Mouse (Mus musculus) heart, adult 9 months (tissue): ENCODE measurements around the gene Coa3.
"Not testable (repeated sequence)": the region's sequence is repeated elsewhere in the genome, so short reads cannot be mapped to it uniquely, and the experiment has no call there.

ENCODE experiments used
- DNase-seq, 2 experiments: peaks; one replicate each; pipeline ENCODE4 v3.0.0; 2022; ENCODE audit warnings: low spot score in 2 of 2

The Coa3 gene

DNA sequence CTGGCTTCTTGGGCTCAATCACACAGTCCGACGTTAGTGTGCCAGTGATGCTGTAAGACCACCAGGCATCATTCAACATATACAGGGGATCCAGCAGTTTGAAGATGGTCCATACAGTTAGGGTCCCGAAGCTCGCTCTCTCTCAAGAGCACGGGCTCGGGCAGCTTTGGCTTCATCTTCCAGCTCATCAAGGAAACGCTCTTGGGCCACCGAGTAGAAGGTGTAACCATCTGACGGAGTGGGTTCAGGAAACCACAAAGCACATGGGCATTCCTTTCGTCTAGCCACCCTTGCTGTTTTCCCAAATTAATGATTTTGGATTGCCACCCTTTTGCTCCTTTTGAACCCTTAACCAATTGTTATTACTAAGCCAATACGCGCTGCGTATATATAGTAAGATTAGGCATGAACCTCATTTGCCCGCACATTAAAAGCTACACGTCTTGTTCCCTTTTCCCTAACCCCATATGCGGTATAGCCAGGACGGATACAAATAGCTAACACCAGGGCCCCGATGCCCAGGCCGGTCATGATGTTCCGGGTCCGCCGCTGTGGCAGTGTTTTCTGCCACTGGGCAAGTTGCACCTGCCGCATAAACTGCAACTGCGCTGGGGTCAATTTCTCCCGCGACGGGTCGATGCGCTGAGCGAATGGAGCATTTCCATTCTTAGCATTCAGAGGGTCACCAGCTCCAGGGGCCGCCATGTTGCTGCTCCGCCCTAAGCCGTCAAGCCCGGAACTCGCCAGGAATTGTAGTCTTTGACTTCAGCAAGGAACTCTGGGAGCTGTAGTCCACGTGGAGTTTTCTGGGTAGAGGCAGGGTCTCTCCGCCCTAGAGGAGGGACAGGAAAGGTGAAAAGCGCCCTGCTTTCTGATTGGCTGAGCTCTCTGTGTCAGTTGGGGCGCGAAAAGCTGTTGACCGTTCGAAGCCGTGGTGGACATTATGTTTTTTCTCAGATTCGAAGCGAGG lies at the start of gene Coa3, which contains the start of gene Cntd1:
Gene Coa3 (minus strand): TSS at position 892 of the 970 bp plus-strand sequence.
Gene Cntd1 (plus strand): TSS at position 790 of the 970 bp plus-strand sequence.
- peak; percentile 86 to 87 for DNase-seq

DNA sequence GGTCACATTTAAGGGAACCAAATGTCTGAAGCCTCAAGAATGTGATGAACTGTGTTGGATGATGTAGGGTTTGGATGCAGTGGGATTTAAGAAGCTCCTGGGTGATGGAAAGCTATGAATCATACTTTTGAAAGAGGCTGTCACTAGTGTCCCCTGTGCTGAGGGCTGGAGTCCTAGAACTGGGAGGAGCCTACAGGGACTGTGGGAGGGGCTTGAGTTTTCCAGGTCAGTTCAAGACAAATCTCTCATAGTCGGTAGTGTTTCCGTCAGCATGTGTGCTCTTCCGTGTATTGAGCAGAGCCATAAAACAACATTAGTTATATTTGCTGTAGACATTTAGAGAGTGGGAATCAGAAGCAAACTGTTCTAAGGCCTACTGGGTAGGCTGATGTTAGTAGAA lies 48.4 kb upstream of the Coa3 start:
- no peak for DNase-seq

DNA sequence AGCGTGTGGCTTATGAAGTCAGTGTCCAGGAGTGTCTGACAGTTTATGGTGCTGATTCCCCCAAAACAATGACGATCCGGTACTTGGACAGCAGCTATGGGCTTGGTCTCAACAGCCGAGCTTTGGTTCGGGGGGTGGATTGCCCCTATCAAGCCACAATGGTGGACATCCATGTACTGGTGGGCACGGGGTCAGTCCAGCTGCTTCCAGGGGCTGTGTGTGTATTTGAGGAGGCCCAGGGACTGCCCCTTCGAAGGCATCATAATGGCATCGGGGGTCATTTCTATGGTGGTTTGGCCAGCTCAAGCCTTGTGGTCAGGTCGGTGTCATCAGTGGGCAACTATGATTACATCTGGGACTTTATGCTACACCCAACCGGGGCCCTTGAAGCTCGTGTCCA lies 47.2 kb upstream of the Coa3 start:
- DNase-seq, result no peak

DNA sequence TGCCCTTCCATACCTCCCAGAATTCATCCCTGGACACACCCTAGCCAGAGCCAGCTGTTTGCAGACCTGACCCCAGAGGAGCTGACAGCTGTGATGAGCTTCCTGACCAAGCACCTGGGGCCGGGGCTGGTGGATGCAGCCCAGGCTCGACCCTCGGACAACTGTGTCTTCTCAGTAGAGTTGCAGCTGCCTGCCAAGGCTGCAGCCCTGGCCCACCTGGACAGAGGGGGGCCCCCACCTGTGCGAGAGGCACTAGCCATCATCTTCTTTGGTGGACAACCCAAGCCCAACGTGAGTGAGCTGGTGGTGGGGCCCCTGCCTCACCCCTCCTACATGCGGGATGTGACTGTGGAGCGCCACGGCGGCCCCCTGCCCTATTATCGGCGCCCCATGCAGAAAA lies 46.3 kb upstream of the Coa3 start:
- not testable (repeated sequence) for DNase-seq

DNA sequence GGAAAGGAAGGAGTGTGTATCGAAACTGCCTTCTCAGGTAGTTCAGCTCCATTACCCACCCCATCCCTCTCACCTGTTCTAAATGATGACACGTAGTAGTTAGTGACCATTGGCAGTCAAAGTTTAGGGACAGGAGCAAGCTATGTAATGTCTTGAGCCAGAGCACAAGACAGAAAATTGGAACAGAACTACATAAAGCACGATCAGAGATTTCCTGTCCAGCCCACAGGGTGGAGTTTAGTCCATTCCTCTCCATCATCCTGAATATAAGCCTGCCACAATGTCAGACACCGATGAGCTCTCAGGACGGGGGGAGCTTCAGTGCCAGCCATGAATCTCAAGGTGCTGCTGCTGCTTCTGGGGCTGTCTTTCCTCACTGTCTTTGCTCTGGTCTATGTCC lies 45.8 kb upstream of the Coa3 start, which contains the start of gene Aoc2:
Gene Aoc2 (plus strand): TSS at position 301 of the 400 bp plus-strand sequence.
- no peak for DNase-seq

DNA sequence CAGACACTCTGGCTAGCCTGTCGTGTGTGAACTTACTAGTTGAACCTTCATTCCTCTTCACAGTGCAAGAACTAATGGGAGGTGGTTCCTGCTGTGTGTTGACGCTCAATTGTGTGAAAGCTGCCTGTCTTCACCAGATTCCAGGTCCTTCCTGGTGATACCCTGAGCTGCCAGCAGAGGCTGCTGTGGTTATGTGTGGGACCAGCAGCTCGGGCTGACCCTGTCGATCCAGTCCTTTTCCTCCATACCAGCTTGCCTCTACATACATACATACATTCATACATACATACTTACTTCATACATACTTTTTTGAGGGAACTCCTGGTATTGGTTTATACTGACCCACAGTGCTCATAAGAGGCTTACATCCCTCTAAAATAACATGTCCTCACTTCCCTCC lies 44.7 kb upstream of the Coa3 start:
- DNase-seq, result peak in 1 of 2 experiments; percentile 63

DNA sequence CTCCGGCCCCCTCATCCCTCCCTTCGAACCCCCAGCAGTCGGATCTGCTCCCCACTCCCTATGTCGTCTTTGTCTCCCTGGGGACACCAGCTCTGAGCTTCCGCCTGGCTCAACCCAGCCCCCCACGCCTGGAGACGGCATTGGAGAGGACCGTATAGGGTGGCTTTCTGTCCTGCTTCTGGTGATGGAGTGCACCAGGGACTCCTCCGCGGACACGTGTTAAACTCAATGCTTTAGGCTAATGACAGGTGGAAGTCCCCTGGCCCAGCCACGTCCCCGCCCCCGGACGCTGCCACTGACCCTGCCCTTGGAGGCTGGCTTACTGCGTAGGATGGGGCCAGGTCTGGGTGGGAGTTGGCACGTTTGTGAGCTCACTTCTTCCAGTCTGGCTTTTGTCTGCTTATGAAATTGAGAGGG lies 37.6 kb upstream of the Coa3 start:
- DNase-seq, result no peak

DNA sequence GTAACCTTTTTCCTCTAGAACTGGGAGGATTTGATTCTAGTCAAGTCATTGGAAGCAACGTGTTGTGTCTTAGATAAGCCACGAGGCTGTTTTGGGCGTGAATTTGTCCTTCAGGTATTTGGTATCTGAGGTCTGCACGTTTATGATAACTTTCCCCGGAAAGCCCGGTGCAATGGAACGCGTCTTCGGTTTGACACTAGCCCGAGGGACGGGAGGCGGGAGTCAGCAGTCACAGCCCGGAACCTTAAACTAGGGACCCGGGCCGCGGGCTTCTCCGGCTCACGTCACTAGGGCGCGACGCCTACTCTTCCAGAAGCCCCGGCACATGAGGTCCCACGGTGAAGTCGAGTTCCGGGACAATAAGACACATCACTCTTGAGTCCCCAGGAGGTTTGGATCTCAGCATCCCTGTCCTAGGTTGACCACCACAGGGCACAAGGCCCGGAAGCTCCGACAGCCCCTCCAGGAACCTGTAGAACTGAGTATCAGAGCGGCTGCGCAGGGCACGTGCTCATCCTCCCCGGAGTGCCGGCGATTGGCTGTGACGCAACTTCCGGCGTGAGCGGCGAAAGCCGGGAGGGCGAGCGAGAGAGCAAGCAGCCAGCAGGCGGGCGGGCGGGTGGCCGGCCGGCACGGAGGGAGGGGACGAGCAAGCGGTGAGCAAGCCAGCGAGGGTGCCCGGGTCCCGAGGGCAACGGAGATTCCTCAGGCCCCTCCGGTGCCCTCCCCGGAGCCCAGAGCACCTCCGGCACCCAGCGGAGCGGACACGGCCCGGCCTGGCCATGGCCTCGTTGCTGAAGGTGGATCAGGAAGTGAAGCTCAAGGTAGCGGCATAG lies 37.0 kb upstream of the Coa3 start, which contains the start of gene Psme3:
Gene Psme3 (plus strand): TSS at position 549 of the 836 bp plus-strand sequence.
- DNase-seq, result peak; percentile 93 to 95

DNA sequence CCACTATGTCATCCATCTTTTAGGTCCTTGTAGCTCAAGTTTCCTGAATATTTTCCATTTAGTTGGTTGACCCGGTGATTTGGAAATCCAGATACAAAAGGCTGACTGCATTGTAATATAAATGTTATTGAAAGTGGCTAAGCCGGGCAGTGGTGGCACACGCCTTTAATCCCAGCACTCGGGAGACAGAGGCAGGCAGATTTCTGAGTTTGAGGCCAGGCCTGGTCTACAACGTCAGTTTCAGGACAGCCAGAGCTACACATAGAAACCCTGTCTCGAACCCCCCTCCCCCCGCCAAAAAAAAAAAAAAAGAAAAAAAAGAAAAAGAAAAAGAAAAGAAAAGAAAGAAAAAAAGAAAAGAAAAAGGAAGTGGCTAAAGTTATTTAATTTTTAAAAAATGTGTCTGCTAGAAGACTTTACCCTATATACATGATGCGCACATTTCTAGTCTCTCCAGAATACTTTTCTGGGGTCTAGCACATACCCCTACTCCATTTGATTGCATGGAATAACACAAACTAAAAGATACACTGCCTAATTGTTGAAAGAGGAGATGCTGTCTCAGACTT lies 36.3 kb upstream of the Coa3 start:
- DNase-seq, result no peak

DNA sequence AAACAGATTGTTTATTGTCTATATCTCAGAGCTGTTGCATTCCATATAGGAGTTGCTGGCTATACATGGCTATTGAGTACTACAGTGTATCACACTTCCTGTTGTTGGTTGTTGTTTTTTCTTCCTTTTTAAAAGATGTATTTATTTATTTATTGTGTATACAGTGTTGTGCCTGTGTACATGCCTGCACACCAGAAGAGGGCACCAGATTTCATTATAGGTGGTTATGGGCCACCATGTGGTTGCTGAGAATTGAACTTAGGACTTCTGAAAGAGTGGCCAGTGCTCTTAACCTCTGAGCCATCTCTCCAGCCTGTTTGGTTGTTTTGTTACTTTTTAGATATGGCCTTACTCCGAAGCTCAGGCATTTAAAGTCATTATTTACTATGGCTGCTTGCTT lies 35.7 kb upstream of the Coa3 start:
- DNase-seq, result no peak

DNA sequence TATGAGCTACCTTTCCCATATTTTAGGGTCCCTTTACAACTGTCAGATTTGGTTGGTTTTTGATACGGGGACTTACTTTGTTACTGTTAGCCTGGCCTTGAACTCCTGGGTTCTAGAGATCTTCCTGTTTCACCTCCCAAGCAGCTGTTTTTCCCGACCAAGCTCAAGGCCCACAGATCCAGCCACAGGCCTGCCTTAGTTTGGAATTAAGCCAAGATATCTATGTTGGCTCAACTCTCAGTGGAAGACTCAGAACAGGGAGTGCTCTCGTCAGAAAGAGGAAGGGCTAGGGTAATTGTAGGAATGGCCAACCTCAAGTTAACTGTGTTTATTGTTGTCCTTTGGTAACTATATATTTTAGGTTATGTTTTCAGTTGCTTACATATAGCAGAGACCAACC lies 33.2 kb upstream of the Coa3 start:
- no peak for DNase-seq

DNA sequence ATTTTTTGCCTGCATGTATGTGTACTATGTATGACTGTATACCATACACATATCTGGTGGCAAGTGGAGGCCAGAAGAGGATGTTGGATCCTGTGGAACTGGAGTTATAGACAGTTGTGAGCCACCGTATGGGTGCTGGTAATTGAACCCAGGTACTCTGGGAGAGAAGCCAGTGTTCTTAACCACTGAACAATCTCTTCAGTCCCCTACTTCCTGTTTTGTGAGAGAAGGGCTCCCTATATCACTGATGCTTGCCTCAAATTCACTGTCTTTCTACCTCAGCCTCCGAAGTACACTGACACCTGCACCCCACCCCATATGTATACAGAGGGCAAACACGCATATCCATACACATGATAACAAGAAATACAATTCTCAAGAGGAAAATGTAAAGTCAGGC lies 32.2 kb upstream of the Coa3 start:
- DNase-seq, result no peak

DNA sequence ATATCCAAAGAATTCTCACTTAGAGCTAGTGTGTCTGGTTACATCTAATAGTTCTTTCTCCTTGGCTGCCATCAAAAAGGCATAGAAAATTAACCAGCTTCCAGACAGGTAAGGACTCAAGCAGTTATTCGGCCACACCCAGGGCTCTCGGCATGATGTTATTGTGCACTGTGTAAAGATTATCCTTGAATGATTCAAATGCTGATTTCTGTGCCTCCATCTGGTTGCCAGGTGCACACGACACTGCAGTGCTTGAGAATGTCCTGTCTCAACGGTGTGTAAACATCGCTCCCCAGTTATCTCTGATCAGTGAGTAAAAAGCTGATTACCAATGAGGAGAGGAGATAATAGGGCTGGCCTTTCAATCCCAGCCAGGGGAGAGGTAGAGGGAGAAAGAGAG lies 28.8 kb upstream of the Coa3 start:
- no peak for DNase-seq

DNA sequence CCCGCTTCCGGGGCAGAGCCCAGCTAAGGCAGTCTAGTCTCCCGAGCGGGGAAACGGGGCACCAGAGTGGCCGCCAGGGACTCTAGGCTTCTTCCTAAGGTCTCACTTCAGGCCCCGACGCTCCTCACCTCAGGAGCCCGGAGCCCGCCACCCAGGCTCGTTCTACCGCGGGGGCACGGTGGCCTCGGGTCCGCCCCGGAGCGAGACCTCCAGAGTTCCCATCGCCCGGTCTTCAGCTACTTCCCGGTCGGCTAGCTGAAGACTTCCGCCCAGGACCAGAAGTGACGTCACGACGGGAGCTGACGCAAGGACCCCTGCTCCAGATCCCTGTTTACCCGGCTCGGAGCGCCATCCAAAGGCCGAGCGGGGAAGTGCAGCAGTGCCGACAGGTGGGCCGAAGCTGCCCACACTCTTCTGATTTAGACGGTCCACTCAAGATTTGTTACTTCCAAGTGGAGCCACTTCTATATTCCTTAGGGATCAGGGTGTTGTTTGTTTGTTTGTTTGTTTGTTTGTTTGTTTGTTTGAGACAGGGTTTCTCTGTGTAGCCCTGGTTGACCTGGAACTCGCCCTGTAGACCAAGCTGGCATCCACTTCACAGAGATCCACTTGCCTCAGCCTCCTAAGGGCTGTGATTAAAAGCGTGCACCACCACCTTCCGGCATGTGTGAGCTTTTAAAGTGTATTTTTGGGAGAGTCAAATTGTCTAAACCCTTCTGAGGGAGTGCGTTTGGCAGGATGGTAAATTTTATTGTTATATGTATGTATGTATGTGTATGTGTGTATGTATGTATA lies 23.3 kb upstream of the Coa3 start, which contains the start of gene Becn1:
Gene Becn1 (minus strand): TSS at position 283 of the 795 bp plus-strand sequence.
- DNase-seq, result peak; percentile 93 to 94

DNA sequence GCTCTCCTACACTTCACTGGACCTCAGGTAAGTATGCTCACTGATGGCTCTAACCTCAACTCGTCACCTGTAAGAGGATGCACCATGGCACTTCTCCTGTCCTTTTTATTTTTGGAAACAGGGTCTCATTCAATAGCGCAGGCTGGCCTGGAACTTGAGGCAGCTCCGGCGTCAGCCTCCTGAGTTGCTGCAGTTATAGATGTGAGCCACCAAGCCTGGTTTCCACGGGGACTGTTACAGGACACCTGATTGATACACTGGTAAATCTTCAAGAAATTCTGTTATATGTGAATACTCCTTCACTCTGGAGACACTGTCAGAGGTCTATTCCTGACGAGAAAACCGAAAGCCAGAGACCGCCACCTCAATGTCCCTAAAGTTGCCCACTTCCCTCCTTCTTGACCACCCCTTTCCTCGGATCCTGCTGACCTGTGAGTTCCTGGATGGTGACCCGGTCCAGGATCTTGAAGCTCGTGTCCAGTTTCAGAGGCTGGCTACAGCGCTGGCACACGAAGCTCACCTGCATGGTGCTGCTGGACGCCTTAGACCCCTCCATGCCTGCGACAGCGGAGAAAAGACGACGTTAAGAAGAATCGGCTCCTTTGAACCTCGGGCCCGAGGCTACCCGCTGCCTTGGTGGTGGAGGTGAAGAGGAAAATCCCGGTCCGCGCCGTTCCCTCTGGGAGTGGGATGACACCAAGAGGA lies 22.5 kb upstream of the Coa3 start:
- no peak for DNase-seq

DNA sequence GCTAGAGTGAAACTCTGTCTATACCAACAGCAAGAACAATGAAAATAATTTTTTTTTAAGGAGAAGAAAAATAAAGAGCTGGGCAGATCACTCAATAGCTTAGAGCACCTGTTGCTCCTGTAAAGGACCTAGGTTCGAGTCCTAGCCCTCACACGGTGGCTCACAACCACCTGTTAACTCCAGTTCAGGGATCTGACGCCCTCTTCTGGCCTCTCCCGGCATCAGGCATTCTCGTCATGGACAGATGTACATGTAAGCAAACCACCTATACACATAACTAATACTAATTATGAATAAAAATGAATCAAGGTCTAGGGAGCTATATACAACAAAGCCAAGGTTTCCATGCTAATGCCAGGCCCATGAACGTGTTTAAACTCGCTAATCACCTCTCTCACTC lies 22.0 kb upstream of the Coa3 start:
- DNase-seq, result no peak

DNA sequence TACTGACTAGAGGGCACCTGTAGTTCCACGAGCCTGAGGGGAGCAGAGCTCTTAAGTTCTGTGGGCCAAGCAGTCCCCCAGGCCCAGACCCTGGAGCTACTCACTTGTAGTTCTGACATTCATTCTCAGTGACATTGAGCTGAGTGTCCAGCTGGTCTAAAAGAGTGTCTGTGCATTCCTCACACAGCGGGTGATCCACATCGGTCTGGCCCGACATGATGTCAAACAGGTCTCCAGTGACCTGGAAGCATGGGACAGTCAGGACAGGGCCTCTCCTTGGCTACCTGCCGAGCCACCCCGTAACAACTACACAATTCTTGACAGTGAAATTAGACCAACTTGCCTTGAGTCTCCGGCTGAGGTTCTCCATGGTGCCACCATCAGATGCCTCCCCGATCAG lies 16.3 kb upstream of the Coa3 start:
- DNase-seq, result no peak

DNA sequence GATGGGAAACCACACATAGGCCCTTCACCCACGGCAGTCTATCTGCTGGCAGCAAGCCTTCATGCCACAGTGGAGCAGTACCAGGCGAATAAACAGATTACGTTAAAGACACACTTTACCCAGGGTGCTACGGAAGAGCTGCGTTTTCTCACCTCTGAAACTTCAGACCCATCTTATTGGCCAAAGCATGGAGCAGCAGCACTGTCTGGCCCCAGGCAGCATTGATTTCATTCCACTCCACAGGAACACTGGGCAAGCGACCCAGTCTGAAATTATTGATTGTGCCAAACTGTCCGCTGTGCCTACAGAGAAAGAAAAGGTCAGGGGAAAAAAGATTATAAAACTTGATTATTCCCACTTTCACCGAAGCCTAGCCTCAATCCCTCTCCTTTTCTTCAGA lies 12.3 kb upstream of the Coa3 start:
- no peak for DNase-seq

DNA sequence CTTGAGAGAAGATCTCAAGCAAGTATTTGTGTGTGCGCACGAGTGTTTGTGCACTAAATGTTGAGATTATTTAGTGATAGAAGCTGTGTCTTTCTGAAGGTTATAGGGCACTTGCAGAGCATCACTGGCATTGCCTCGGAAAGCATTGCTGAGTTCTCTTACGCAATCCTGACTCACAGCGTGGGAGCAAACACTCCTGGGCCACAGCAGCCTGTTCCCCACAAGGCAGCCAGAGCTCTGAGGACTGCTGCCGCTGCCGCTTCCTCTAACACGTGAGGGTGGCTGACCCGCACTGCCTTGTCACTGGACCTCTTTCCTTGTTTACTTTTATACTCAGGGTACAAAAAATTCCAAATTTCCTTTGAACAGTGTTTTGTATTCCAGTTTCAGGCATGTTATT lies 8.4 kb upstream of the Coa3 start:
- DNase-seq, result peak; percentile 32 to 40

DNA sequence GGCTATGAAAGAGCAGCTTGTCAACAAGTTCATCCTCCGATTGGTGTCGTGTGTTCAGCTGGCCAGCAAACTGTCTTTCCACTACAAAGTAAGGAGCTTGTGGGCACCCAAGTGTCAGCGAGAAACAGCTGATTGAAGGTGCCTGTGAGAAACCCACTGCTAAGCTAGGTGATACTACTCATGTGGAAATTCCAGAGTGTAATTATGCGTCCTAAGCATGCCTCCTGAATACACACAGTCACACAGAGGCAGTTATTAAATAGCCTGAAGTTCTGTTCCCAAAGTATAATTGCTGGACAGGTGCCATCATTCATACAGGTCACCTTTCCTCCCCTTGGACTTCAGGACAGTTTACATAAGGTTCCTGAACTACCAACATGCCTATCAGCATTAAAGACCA lies 4.9 kb upstream of the Coa3 start:
- no peak for DNase-seq
